Mouse (Mus musculus) adrenal gland, postnatal 4 days (tissue): ENCODE results near the gene Zfp969. TPM values are rescaled to one million over a fixed set of nuclear protein-coding genes. Genes with fewer than 3 reads are reported as not detected.
"Not testable (repeated sequence)": the region's sequence is repeated elsewhere in the genome, so short reads cannot be mapped to it uniquely, and the experiment has no call there.

ENCODE experiments used
- DNase-seq, 2 experiments: peaks; one replicate each; pipeline ENCODE4 v3.0.0; 2021 to 2022; ENCODE audit warnings: low spot score in 2 of 2, mixed read lengths in 2 of 2
- long read RNA-seq, 2 experiments: library from polyadenylated mRNA; stranded (forward); transcript quantifications; one replicate each; pipeline ENCODE4 v2.0.0; 2021
- total RNA-seq, 2 experiments: library from RNA; stranded (reverse); gene quantifications; 2 replicates each; pipeline ENCODE4 v1.2.3; 2021

Gene Zfp969
- total RNA-seq = not detected
- long read RNA-seq, experiment 1 = 0 reads
- long read RNA-seq, experiment 2 = 0 reads

DNA sequence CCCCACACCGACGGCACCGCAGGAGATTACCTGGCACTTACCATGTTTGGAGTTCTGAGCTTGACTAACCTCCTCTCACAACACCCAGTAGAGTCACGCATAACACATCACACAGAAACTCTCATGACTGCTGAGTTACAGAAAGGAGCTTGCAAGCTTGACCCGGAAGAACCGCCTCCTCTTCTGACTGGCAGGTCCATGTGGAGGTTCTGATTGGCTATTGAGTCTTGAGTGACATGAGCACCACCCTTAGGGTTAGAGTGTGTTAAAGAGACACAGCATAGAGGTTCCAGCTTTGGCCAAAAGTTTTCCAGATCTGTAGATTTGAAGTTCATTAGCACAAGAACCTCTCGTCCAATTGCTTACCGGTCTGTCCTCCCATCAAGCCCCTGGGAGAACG lies at the start of gene Zfp969:
TSS of gene Zfp969 (minus strand) at position 101 of the 400 bp plus-strand sequence.
- not testable (repeated sequence) for DNase-seq

DNA sequence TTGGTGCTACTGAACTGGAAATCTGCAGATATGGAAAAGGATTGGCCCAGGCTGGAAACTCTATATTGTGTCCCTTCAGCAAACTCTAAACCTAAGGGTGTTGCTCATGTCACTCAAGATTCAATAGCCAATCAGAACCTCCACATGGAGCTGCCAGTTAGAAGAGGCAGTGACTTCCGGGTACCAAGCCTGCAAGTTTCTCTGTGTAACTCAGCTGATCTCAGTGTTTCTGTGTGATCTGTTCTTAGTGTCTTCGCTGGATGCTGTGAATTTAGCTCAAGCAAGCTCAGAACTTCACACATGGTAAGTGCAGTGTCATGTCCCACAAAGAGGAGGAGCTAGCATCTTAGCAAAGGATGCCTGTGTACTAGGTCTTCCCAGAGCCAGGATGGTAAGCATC lies 37.8 kb upstream of the Zfp969 start, which contains the start of gene Gm2007:
TSS of gene Gm2007 (plus strand) at position 301 of the 400 bp plus-strand sequence.
- DNase-seq = not testable (repeated sequence)

- DNase-seq = not testable (repeated sequence)
These were observed 59.8 kb downstream of the Zfp969 start, which contains the start of gene Gm11007 for GRCm38 (mm10) chr2:175643678-175644077. TSS of gene Gm11007 (plus strand) at chr2:175643978.

Other genes starting within 250 kb of the Zfp969 start
- 1 to 10 TPM; 3.3 to 4.0 TPM for gene Zfp965, start 233.7 kb downstream of the Zfp969 start, total RNA-seq
- gene Gm11007, start 59.7 kb downstream of the Zfp969 start, total RNA-seq = not detected
- not detected for gene Gm2007, start 37.9 kb upstream of the Zfp969 start, total RNA-seq
- 10 to 100 TPM in 1 of 2 experiments, 1 to 10 TPM in 1; 8.2 to 13.6 TPM for gene Gm14288, start 97.4 kb upstream of the Zfp969 start, total RNA-seq
- 10 to 100 TPM; 31.5 TPM for gene Gm6710, start 165.6 kb upstream of the Zfp969 start, total RNA-seq
- 1 to 10 TPM; 7.5 to 8.3 TPM for gene Zfp966, start 227.5 kb upstream of the Zfp969 start, total RNA-seq